Mouse (Mus musculus): ENCODE measurements around the gene Myl6.

DNA sequence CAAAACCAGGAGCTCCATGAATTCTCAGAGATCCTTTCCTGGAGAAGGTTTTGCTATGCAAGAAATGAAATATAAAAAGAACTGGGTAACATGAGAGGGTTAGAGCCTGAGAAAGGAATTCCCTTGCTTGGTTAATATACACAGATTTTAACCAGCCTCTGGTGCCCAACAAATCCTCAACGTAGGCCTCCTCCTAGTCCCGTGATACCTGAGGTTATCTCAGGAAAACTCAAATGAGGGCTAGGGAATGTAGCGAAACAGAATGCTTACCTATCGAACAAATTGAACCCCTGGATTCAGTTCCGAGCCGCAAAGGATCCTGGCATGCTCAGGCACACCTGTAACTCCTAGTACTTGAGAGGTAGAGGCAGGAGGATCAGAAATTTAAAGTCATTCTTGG, 36.3 kb downstream of the Myl6 start:
- TF ChIP-seq CTCF (IDR thresholded peaks at IDR 0.05; ENCODE audit: low read depth, low read length) = no peak
- TF ChIP-seq POLR2A (IDR thresholded peaks at IDR 0.05; ENCODE audit: insufficient read depth, low read length) = no peak
- TF ChIP-seq EP300 (IDR thresholded peaks at IDR 0.05; ENCODE audit: insufficient read depth, low read depth, low read length) = no peak

All from ES-Bruce4 (cell line).